Mouse (Mus musculus): Measurements from ENCODE around the gene Gm47289. TPM values are rescaled to one million over a fixed set of nuclear protein-coding genes. Genes with fewer than 3 reads are reported as not detected.

The Gm47289 gene
- polyA plus RNA-seq, 1 experiment from 2014 or later = not detected

GRCm38 (mm10) chr9:119160689-119161088 lies 1.7 kb downstream of the Gm47289 start:
- Histone ChIP-seq H3K27ac (ENCODE audit: poor library complexity, severe bottlenecking) (no peak overlapping the region), H3K4me2 (no peak overlapping the region), H3K9ac (no peak overlapping the region), H3K4me3 (no peak overlapping the region), H3K9me3 (replicated peaks) (no peaks in the 10 kb centered on the region), H3K4me1 (replicated peaks) (no peaks in the 10 kb centered on the region; the same call in 1 of the 2 replicates), H3K36me3 (no peaks in the 10 kb centered on the region), H3K27me3 (replicated peaks) (peaks cover 17% of the 10 kb centered on the region)
- ATAC-seq (ENCODE audit: insufficient number of reproducible peaks, low FRiP score) = no peak
- WGBS = 95% methylated on average over 3 of the region's 3 CpGs

GRCm38 (mm10) chr9:119164743-119165142 lies 5.8 kb downstream of the Gm47289 start:
- H3K27ac ChIP-seq (ENCODE audit: poor library complexity, severe bottlenecking) = no peak overlapping the region
- no peak for ATAC-seq (ENCODE audit: insufficient number of reproducible peaks, low FRiP score)
- H3K4me1 ChIP-seq (replicated peaks) = no peaks in the 10 kb centered on the region
- 0 out of 2 replicates have a peak, but pooled peaks cover 3% of the 10 kb centered on the region for H3K9me3 ChIP-seq (replicated peaks)
- H3K4me2 ChIP-seq = no peak overlapping the region
- H3K36me3 ChIP-seq = no peaks in the 10 kb centered on the region
- H3K4me3 ChIP-seq = no peak overlapping the region
- no peaks in the 10 kb centered on the region for H3K27me3 ChIP-seq (replicated peaks)
- no peak overlapping the region for H3K9ac ChIP-seq
- WGBS = 74% methylated on average over 7 of the region's 7 CpGs

GRCm38 (mm10) chr9:119165548-119165947 lies 6.6 kb downstream of the Gm47289 start:
- H3K4me2 ChIP-seq = no peak overlapping the region
- ATAC-seq (ENCODE audit: insufficient number of reproducible peaks, low FRiP score) = no peak
- no peaks in the 10 kb centered on the region for H3K4me1 ChIP-seq (replicated peaks)
- no peaks in the 10 kb centered on the region for H3K36me3 ChIP-seq
- H3K9me3 ChIP-seq (replicated peaks) = 0 out of 2 replicates have a peak, but pooled peaks cover 3% of the 10 kb centered on the region
- WGBS = 83% methylated on average over 6 of the region's 6 CpGs
- no peak overlapping the region for H3K27ac ChIP-seq (ENCODE audit: poor library complexity, severe bottlenecking)
- no peak overlapping the region for H3K4me3 ChIP-seq
- no peak overlapping the region for H3K9ac ChIP-seq
- no peaks in the 10 kb centered on the region for H3K27me3 ChIP-seq (replicated peaks)

DNA sequence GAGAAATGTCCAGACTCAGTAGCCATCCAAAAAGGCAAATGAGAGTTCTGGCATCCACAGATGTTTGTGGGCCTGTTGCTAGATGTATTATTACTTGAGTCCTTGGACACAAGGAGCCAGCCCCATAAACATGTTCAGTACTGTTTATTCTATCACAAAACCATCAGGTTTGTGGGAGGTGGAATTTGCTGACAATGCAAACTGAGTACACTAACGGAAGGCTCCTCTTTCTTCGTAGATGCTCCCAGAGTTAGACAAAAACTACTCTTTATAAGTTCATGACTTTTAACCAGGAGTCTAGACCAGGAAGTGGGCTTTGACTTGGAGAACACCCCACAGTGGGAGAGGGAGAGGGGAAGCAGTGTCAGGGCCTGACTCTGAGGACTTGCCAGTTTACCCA lies 8.6 kb downstream of the Gm47289 start:
- no peak overlapping the region for H3K27ac ChIP-seq (ENCODE audit: poor library complexity, severe bottlenecking)
- H3K4me3 ChIP-seq = no peak overlapping the region
- H3K9ac ChIP-seq = no peak overlapping the region
- H3K27me3 ChIP-seq (replicated peaks) = no peaks in the 10 kb centered on the region
- H3K9me3 ChIP-seq (replicated peaks) = 0 out of 2 replicates have a peak, but pooled peaks cover 3% of the 10 kb centered on the region
- H3K4me1 ChIP-seq (replicated peaks) = no peaks in the 10 kb centered on the region
- 94% methylated on average over 2 of the region's 2 CpGs for WGBS
- ATAC-seq (ENCODE audit: insufficient number of reproducible peaks, low FRiP score) = no peak
- no peak overlapping the region for H3K4me2 ChIP-seq
- H3K36me3 ChIP-seq = no peaks in the 10 kb centered on the region

DNA sequence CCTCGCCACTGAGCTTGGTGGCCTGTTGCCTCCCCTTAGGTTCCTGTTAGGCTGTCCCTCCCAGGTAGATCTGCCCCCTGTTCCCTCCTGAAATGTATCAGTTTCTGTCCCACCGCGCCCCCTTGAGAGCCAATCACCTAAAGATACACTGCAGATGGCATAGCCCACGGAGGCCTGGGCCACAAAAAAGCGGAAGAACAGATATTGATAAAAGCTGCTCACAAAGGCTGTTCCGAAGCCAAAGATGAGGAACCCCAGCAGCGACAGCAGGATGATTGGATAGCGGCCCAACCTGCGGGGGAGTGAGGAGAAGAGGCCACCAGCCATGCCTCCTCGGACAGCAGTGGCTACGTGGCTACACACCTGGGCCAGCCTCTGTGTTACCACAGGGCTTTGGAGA lies 20.3 kb downstream of the Gm47289 start:
- Histone ChIP-seq H3K36me3 (no peaks in the 10 kb centered on the region), H3K27ac (ENCODE audit: poor library complexity, severe bottlenecking) (no peak overlapping the region), H3K4me3 (no peak overlapping the region), H3K27me3 (replicated peaks) (no peaks in the 10 kb centered on the region), H3K9me3 (replicated peaks) (no peaks in the 10 kb centered on the region), H3K4me1 (replicated peaks) (peaks cover 13% of the 10 kb centered on the region; the same call in 1 of the 2 replicates), H3K4me2 (no peak overlapping the region), H3K9ac (no peak overlapping the region)
- ATAC-seq (ENCODE audit: insufficient number of reproducible peaks, low FRiP score) = no peak
- 79% methylated on average over 11 of the region's 11 CpGs for WGBS

DNA sequence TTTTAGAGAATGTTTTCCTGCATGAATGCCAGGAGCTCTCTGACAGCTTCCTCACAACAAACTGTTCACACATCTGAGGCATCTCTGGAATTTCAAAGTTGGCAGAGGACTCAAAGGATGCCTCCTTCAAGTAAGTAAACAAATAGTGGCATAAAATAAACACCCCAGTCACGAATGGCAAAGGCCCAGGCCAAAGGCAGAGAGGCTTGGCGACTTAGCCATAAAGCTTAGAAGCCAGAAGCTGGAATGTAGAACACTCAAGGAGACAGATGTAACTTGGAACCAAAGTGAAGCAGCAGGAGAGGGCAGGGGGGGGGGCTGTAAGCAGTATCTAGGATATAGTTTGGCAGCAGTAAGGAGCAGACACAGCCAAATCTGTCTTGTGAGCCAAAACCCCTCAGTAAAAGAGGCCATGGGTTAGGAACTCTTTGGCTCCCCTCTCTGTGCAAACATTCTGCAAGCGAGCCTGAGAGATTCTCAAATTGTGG lies 22.3 kb downstream of the Gm47289 start:
- Histone ChIP-seq H3K36me3 (no peaks in the 10 kb centered on the region), H3K27me3 (replicated peaks) (no peaks in the 10 kb centered on the region), H3K4me1 (replicated peaks) (peaks cover 13% of the 10 kb centered on the region; the same call in 1 of the 2 replicates), H3K9ac (no peak overlapping the region), H3K4me2 (no peak overlapping the region), H3K4me3 (no peak overlapping the region), H3K9me3 (replicated peaks) (no peaks in the 10 kb centered on the region), H3K27ac (ENCODE audit: poor library complexity, severe bottlenecking) (no peak overlapping the region)
- ATAC-seq (ENCODE audit: insufficient number of reproducible peaks, low FRiP score) = no peak
- WGBS = 33% methylated on average over 3 of the region's 3 CpGs

DNA sequence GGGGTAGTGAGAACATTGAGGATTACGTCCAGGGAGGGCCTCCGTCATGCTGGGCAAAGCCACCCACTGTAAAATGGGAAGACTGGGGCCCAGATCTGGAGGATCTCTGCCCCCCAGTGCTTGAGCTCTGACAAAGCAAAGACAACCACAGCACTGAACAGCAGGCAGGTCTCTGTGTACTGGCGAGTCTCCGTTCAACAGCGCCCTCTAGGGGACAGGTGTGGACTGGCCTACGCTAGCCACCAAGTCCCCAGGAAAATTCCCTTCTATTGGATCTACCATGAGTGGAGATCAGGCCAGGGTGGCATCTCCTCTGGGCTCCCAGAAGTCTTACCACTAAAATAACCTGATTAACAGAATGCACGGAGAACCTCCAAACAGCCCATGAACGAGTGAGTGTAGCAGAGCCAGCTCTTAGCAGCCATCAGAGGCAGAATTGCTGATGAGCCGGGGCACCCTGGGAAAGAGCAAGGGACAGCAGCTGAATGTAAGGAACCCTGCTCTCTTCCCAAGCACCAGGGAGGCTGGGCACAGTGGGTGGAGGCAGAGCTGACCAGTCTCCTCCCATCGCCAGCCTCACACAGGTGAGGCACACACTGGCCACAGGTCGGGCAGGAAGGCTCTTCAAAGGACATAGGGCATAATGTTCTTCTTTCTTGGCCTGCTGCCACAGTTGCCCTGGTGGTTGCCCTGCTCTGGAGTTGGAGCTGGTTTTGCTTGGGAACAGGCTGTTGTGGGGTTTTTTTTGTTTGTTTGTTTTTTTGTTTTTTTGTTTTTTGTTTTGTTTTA lies 33.4 kb downstream of the Gm47289 start:
- Histone ChIP-seq H3K36me3 (no peaks in the 10 kb centered on the region), H3K27me3 (replicated peaks) (no peaks in the 10 kb centered on the region; the same call in 1 of the 2 replicates), H3K9ac (no peak overlapping the region), H3K27ac (ENCODE audit: poor library complexity, severe bottlenecking) (no peak overlapping the region), H3K9me3 (replicated peaks) (no peaks in the 10 kb centered on the region), H3K4me1 (replicated peaks) (no peaks in the 10 kb centered on the region), H3K4me2 (no peak overlapping the region), H3K4me3 (no peak overlapping the region)
- ATAC-seq (ENCODE audit: insufficient number of reproducible peaks, low FRiP score) = no peak
- 35% methylated on average over 11 of the region's 11 CpGs for WGBS

- 80% methylated on average over 10 of the region's 10 CpGs for WGBS
- Histone ChIP-seq H3K27me3 (replicated peaks) (no peaks in the 10 kb centered on the region), H3K4me3 (no peak overlapping the region), H3K9ac (no peak overlapping the region), H3K9me3 (replicated peaks) (peaks cover 11% of the 10 kb centered on the region), H3K4me2 (no peak overlapping the region), H3K36me3 (no peaks in the 10 kb centered on the region), H3K4me1 (replicated peaks) (no peaks in the 10 kb centered on the region), H3K27ac (ENCODE audit: poor library complexity, severe bottlenecking) (no peak overlapping the region)
- no peak for ATAC-seq (ENCODE audit: insufficient number of reproducible peaks, low FRiP score)
Measured at GRCm38 (mm10) chr9:119199151-119199861, 40.3 kb downstream of the Gm47289 start.

DNA sequence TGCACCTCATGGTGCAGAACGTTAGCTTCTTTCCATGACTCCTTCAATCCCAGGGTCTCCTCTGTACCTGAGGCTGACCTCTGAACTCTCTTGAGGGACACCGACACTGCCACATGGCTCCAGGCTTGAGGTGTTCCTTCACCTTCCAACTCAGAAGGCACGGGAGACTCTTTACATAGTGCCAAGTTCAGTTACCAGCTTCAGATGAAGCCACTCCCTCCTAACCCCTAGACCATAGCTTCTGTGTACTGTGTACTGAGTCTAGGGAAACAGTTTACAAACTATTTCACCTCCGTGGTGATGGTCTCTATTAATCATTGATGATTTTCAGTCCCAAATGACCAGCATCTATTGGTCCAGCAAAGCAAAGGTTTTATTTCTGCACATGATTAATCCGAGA lies 42.7 kb downstream of the Gm47289 start:
- Histone ChIP-seq H3K27me3 (replicated peaks) (no peaks in the 10 kb centered on the region), H3K27ac (ENCODE audit: poor library complexity, severe bottlenecking) (no peak overlapping the region), H3K4me2 (no peak overlapping the region), H3K4me3 (no peak overlapping the region), H3K9ac (no peak overlapping the region), H3K9me3 (replicated peaks) (peaks cover 15% of the 10 kb centered on the region), H3K4me1 (replicated peaks) (no peaks in the 10 kb centered on the region), H3K36me3 (no peaks in the 10 kb centered on the region)
- no peak for ATAC-seq (ENCODE audit: insufficient number of reproducible peaks, low FRiP score)
- WGBS = 81% methylated on average over 5 of the region's 5 CpGs

- no peaks in the 10 kb centered on the region for H3K4me1 ChIP-seq (replicated peaks)
- H3K9ac ChIP-seq = no peak overlapping the region
- H3K36me3 ChIP-seq = no peaks in the 10 kb centered on the region
- ATAC-seq (ENCODE audit: insufficient number of reproducible peaks, low FRiP score) = no peak
- no peak overlapping the region for H3K4me2 ChIP-seq
- no peak overlapping the region for H3K27ac ChIP-seq (ENCODE audit: poor library complexity, severe bottlenecking)
- no peaks in the 10 kb centered on the region for H3K27me3 ChIP-seq (replicated peaks)
- 86% methylated on average over 9 of the region's 9 CpGs for WGBS
- H3K9me3 ChIP-seq (replicated peaks) = peaks cover 15% of the 10 kb centered on the region
- no peak overlapping the region for H3K4me3 ChIP-seq
Measured at GRCm38 (mm10) chr9:119203617-119204016, 44.7 kb downstream of the Gm47289 start.

- no peaks in the 10 kb centered on the region for H3K4me1 ChIP-seq (replicated peaks)
- H3K27me3 ChIP-seq (replicated peaks) = no peaks in the 10 kb centered on the region
- no peak overlapping the region for H3K4me3 ChIP-seq
- H3K9ac ChIP-seq = no peak overlapping the region
- ATAC-seq (ENCODE audit: insufficient number of reproducible peaks, low FRiP score) = no peak
- no peak overlapping the region for H3K4me2 ChIP-seq
- H3K36me3 ChIP-seq = no peaks in the 10 kb centered on the region
- H3K27ac ChIP-seq (ENCODE audit: poor library complexity, severe bottlenecking) = no peak overlapping the region
- 80% methylated on average over 5 of the region's 5 CpGs for WGBS
- peaks cover 15% of the 10 kb centered on the region for H3K9me3 ChIP-seq (replicated peaks)
Measured at GRCm38 (mm10) chr9:119205756-119206155, 46.8 kb downstream of the Gm47289 start.

All from heart, embryonic 12.5 days (tissue).